Comparison of ENCODE assay signal across 8 mouse cellular contexts in genomic region chr1:150540267-150540666, GRCm38 (mm10).
DNase-seq lines count a peak whose midpoint lies in the region; ATAC-seq and TF ChIP-seq lines count a peak whose summit lies in the region.

No protein-coding gene starts in this region.

- ATAC-seq in embryonic facial prominence, embryonic 12.5 days (ENCODE audit: insufficient number of reproducible peaks, insufficient read depth, low FRiP score, low TSS enrichment), result 0 out of 2 replicates have a peak, but pooled peaks have one; percentile 57
- ATAC-seq in intestine, embryonic 15.5 days, result peak; percentile 83
- ATAC-seq in lung, embryonic 14.5 days (ENCODE audit: insufficient read depth), result peak; percentile 85

- 9% methylated on average over 5 of the region's 5 CpGs for WGBS in heart, embryonic 10.5 days
- 8% methylated on average over 5 of the region's 5 CpGs for WGBS in embryonic facial prominence, embryonic 12.5 days
- 8% methylated on average over 5 of the region's 5 CpGs for WGBS in intestine, embryonic 15.5 days
- WGBS in lung, embryonic 14.5 days, result 9% methylated on average over 5 of the region's 5 CpGs

- peak; percentile 79 for TF ChIP-seq CTCF in lung, embryonic 14.5 days (IDR thresholded peaks at IDR 0.05; ENCODE audit: low read depth)

- H3K4me3 ChIP-seq in heart, embryonic 10.5 days, result no peak overlapping the region
- H3K4me3 ChIP-seq in embryonic facial prominence, embryonic 12.5 days, result no peak overlapping the region
- H3K4me3 ChIP-seq in intestine, embryonic 15.5 days (replicated peaks), result no peak overlapping the region
- no peak overlapping the region for H3K4me3 ChIP-seq in lung, embryonic 14.5 days (ENCODE audit: low read depth, low read length)

- H3K4me1 ChIP-seq in heart, embryonic 10.5 days, result peaks cover 12% of the 10 kb centered on the region
- peaks cover 23% of the 10 kb centered on the region for H3K4me1 ChIP-seq in embryonic facial prominence, embryonic 12.5 days
- no peaks in the 10 kb centered on the region; the same call in 1 of the 2 replicates for H3K4me1 ChIP-seq in intestine, embryonic 15.5 days (replicated peaks)
- H3K4me1 ChIP-seq in lung, embryonic 14.5 days (ENCODE audit: insufficient read depth), result peaks cover 5% of the 10 kb centered on the region; the same call in 1 of the 2 replicates

- no peaks in the 10 kb centered on the region for H3K27me3 ChIP-seq in heart, embryonic 10.5 days (ENCODE audit: insufficient read depth, poor library complexity, severe bottlenecking)
- no peaks in the 10 kb centered on the region for H3K27me3 ChIP-seq in embryonic facial prominence, embryonic 12.5 days
- no peaks in the 10 kb centered on the region for H3K27me3 ChIP-seq in intestine, embryonic 15.5 days (replicated peaks)
- H3K27me3 ChIP-seq in lung, embryonic 14.5 days (ENCODE audit: insufficient read depth, low read length), result no peaks in the 10 kb centered on the region

- DNase-seq in heart, embryonic 10.5 days (ENCODE audit: low spot score), result peak; percentile 80
- no peak for DNase-seq in heart, adult 9 months (ENCODE audit: low spot score in 2 of 2)
- DNase-seq in Muller cell, postnatal 12 days (ENCODE audit: inconsistent ontology term), result peak; percentile 67
- DNase-seq in lung, embryonic 14.5 days, result peak; percentile 88
- DNase-seq in retina, postnatal 7 days (ENCODE audit: low read depth, low spot score), result peak; percentile 46
- no peak for DNase-seq in adrenal gland, adult 2 months

- H3K27ac ChIP-seq in heart, embryonic 10.5 days, result no peak overlapping the region
- H3K27ac ChIP-seq in embryonic facial prominence, embryonic 12.5 days, result no peak overlapping the region
- H3K27ac ChIP-seq in intestine, embryonic 15.5 days, result no peak overlapping the region
- no peak overlapping the region for H3K27ac ChIP-seq in lung, embryonic 14.5 days (ENCODE audit: low read depth)

- no peaks in the 10 kb centered on the region for H3K36me3 ChIP-seq in heart, embryonic 10.5 days
- H3K36me3 ChIP-seq in embryonic facial prominence, embryonic 12.5 days, result no peaks in the 10 kb centered on the region
- no peaks in the 10 kb centered on the region for H3K36me3 ChIP-seq in intestine, embryonic 15.5 days
- no peaks in the 10 kb centered on the region for H3K36me3 ChIP-seq in lung, embryonic 14.5 days (ENCODE audit: insufficient read depth)

- no peaks in the 10 kb centered on the region for H3K9me3 ChIP-seq in heart, embryonic 10.5 days
- H3K9me3 ChIP-seq in embryonic facial prominence, embryonic 12.5 days, result no peaks in the 10 kb centered on the region
- no peaks in the 10 kb centered on the region for H3K9me3 ChIP-seq in intestine, embryonic 15.5 days
- no peaks in the 10 kb centered on the region for H3K9me3 ChIP-seq in lung, embryonic 14.5 days (ENCODE audit: low read depth, low read length)

- no peak overlapping the region for H3K9ac ChIP-seq in embryonic facial prominence, embryonic 12.5 days
- H3K9ac ChIP-seq in intestine, embryonic 15.5 days, result no peak overlapping the region
- H3K9ac ChIP-seq in lung, embryonic 14.5 days, result no peak overlapping the region

- H3K4me2 ChIP-seq in embryonic facial prominence, embryonic 12.5 days (replicated peaks), result no peak overlapping the region
- H3K4me2 ChIP-seq in intestine, embryonic 15.5 days (replicated peaks), result no peak overlapping the region
- H3K4me2 ChIP-seq in lung, embryonic 14.5 days, result no peak overlapping the region

Comparison
In these comparisons a context has a peak if more than half of its experiments do, and no peak if none do; other contexts are left out.
1. DNase-seq: peak in heart, embryonic 10.5 days (single experiment), Muller cell, postnatal 12 days (single experiment), lung, embryonic 14.5 days (single experiment) and retina, postnatal 7 days (single experiment); none in heart, adult 9 months (0 of 2) and adrenal gland, adult 2 months (single experiment).
2. Peak in every context shown above with its lines, with median percentiles within 50 percentile points of each other: ATAC-seq.